Mouse (Mus musculus) B cell, adult 2 months (primary cell): ENCODE results near the gene Acacb.

Experiments used
- DNase-seq, 2 experiments: peaks; one replicate each; pipeline ENCODE4 v3.0.0; 2022

Gene Acacb

GRCm38 (mm10) chr5:114137481-114138276 is 8.7 kb upstream of the Acacb start:
- no peak for DNase-seq

DNA sequence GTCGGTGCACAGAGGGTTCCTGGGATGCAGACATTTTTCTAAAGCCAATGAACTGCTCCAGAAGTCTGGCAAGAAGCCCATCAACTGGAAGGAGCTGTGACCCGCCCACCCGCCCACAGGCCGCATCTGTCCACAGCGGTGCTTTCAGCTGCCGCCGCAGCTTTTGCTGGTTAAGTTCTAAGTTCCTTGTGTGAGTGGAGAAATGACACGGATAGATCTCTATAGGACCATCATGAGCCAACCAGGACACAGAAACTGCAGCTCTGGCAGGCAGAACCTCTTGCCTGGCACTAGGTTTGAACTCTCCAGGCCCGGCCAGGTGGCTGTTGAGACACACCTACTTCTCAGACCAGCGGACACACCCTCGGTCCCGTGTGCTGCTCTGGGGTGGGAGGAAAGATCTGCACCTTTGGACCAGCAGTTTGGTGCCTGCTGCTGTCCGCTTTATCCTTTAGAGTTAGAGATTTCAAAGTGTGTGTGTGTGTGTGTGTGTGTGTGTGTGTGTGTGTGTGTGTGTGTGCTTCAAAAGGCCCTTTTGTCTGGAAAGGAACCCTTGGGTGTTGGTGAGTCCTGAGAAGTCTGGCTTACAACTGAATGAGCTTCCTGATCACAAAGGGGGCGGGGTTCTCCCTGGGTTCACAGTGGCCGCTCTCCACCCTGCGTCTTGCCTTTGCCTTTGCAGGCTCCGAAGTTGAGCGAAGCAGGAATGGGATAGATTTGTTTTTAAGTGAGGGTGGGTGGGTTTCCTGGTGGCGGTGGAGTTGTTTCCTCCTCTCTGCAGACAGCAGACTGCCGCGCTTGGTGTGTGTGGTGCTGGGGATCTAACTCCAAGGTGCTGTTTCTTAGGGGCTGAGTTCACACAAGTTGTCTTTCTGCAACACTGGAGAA is 7.8 kb upstream of the Acacb start:
- no peak for DNase-seq

- no peak for DNase-seq
Observed at GRCm38 (mm10) chr5:114139175-114139574, 7.2 kb upstream of the Acacb start.

- no peak for DNase-seq
Observed at GRCm38 (mm10) chr5:114147043-114147972, 973 bp downstream of the Acacb start.

- no peak for DNase-seq
Observed at GRCm38 (mm10) chr5:114152359-114153092, 6.2 kb downstream of the Acacb start.

DNA sequence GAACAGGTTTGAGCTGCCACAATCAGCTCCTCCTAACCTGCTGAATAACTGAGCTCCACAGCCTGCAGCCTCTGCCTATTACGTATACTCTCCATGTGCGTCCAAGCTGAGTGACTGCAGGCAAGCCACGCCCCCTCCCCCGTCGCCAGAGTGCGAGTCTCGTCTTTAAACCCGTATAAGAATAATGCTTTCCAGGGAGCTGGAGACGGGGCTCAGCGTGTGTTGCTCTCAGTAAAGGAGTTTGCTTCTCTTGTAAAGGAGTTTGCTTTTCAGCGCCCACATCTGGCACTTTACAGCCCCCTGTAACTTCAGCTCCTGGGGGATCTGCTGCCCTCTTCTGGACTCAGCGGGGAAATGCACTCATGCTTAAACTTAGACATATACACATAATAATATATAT is 7.2 kb downstream of the Acacb start:
- DNase-seq: peak; percentile 5 to 7

DNA sequence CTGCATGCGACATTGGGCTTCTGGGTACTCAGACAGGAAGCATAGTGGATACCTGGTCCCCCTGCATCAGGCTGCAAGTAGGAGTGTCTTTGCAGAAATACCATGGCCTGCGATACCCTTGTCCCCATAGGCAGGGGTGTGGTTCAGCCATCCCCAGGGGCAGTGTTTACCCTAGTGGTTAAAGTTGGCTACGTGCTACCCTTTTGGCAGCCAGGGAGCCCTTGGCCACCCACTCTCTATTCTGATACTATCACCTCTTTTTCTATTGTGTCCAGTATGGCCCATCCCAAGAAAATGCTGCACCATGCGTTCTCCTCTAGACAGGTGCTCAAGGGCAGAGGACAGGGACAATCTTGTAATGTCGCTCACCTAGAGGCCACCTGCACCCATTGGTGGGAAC is 8.4 kb downstream of the Acacb start:
- DNase-seq: no peak

DNA sequence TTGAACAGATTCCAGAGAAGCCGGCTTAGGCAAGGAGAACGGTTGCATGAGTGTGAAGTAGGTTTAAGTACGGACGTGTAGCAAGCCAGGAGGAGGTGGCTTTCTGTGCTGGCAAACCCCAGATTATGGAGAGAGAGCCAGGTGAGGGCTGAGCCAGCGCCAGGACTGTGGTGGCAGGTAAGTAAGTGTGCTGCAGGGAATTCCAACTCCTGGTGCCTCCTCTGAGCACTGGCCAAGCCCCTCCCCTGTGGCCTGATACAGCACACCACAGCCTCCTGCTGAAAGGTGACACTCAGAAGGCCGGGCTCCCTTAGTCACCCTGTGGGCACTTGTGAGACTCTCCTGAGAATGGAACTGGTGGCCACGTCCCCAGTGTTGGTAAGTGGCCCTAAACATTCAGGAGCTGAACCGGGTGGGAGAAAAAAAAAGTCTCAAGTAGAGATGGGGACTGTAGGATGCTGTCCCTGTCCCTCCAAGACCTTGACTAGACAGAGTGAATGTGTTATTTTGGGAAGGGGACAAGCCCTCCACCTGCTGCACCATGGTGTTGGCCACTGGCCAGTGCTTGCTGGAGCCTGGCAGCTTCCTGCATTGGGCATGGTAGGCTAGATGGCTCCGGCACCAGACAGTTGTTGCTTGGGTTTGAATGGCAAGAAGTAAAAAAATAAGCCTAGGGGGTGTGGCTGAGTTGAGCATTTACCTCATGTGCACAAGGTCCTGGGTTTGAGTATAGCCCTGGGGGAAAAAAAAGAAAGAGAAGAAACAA is 9.0 kb downstream of the Acacb start:
- no peak for DNase-seq

DNA sequence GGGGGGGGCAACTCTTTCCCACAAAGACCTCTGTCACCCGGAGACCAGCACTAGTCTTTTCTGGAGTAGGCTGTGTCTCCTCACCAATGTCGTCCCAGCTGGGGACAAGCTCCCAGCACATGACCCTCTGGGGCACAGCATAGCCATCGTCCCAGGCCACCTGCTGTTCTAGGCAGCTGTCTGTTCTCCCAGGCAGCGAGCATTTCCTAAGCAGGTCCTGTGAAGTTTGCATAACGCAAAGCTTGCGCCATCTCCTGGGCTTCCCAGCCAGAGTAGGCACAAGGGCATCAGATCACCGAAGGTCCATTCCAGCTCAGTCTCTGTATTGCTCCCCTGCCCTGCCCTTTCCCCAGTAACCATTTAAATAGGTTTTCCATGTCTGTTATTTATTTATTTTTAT is 10.9 kb downstream of the Acacb start:
- DNase-seq: no peak

DNA sequence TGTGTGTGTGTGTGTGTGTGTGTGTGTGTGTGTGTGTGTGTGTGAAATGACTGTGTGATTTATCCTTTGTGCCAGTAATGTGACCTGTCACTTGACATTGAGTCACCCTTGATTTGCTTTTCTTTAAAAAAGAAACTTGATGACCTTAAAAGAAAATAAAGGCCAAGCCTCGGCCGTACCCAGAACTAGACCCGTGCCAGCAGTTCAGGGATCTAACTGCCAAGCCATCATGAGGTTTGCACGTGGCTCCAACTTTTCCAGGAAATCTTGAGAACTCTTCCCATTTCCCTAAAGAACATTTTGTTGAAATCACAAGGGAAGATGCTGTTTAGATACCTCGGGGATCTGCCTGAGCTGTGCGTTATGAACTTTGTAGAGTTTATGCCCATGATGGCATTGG is 15.1 kb downstream of the Acacb start:
- no peak for DNase-seq

GRCm38 (mm10) chr5:114162106-114162815 is 15.9 kb downstream of the Acacb start:
- DNase-seq: no peak

DNA sequence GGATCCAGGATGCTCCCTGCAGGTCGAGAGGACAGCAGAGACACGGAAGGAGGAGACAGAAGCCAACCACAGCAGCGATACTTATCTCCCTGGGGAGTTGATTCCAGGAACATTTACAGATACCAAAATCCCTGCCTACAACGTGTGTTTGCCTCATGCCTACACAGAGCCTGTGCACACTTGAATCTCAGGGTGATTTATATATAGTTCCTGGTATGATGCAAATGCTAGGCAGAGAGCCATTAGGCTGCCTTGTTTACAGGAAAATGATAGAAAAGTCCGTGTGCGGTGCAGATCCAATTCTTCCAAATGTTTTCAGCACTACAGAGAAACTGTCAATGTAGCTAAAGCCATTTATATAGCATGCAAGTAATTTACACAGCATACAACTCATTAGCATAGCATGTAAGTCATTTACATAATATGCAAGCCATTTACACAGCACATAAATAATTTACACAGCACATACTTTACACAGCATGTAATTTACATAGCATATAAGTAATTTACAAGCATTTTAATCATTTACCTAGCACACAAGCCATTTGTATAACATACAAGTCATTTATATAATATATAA is 16.9 kb downstream of the Acacb start:
- no peak for DNase-seq

- DNase-seq: no peak
Observed at GRCm38 (mm10) chr5:114170345-114170744, 24.0 kb downstream of the Acacb start.

- no peak for DNase-seq
Observed at GRCm38 (mm10) chr5:114172936-114173335, 26.6 kb downstream of the Acacb start.

GRCm38 (mm10) chr5:114173458-114173857 is 27.1 kb downstream of the Acacb start:
- DNase-seq: no peak

DNA sequence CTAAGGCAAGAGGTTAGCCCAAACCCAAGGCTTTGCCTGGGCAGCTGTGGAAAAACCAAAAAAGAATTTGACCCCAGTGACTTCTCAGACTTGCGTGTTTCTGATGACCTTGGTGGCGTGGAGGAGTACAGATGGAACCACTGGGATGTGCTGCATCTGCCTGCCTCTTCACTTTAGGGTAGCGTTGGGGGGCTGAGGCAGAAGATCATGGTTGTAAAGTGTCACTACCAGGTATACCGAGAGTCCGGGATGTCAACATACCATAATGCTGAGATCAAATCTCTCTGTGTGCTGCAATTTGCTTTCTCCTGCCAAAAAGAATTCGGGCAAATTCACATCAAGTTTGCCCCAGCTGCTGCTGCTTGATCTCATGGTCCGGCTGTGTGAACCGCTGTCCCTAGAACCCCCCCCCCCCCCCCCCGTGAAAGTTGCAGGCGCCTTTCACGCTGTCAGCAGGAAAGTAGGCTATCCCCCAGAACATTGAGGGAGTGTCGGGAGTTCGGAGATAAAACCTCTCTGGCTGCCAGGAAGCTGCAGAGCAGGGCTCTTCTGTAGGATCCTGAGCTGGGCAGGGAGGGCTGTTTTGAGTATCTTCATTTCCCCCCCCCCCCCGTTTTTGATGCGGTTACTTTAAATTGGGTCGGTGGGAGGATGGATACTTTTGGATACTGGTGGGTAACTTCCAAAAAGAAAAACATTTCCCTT is 27.7 kb downstream of the Acacb start:
- no peak for DNase-seq

GRCm38 (mm10) chr5:114174639-114175038 is 28.3 kb downstream of the Acacb start:
- DNase-seq: no peak

DNA sequence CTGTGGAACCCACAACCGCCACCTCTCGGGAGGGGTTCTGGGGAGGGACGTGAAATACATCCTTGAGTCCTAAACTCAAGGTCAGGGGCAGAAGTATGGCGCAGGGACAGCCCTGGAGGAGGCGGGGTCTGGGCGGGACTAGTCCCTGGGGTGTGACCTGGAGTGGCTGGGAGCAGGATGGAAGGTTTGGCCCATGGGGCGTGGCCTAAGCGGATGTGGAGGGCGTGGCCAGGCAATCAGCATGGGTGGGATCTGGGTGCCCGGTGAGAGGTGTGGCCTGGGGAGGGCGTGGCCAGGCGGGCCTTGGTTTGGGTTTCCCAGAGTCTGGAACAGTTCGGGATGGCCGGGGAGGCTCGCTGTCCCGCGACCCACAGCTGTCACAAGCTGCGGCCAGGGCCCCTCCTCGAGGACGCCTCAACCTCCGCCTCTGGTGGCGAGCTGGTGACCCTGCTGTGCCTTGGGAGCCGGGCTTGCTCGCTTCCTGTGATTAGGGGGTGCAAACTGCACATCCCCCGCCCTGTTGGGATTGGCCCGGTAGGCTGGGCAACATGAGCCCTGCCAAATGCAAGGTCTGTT is 29.3 kb downstream of the Acacb start:
- DNase-seq: peak; percentile 37 to 38
